Mouse (Mus musculus): ENCODE measurements at regions not wholly inside any gene's neighbourhood (a gene's known extent, or its start where the extent isn't known, plus 50 kb on each side); places are given as distances from the start of the nearest gene placed in this dataset.
A peak's percentile ranks its signal among the peaks of the same experiment; 100 is the strongest.

DNA sequence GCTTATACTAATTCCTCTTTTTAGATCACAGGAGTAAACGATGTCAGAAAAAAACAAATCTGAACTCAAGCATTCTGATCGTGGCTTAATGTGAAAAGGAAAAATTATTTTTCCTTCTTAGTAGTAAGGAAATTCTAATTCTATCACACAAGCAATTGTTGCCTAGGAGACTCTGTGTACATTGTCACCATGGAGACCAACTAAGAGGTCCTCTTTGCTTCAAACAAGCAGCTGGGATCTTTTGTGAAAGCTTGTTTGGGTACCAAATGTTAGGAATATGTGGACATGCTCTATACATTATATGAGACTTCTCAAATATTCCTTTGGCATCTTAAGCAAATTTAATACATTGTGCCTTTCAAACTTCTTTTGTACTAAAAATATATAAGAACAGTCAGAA is 345.9 kb upstream of the Atp10a start:
- 62% methylated on average over 2 of the region's 2 CpGs for WGBS
- no peak overlapping the region for H3K4me2 ChIP-seq
- no peaks in the 10 kb centered on the region for H3K9me3 ChIP-seq (replicated peaks)
- no peak overlapping the region for H3K4me3 ChIP-seq (replicated peaks)
- no peak overlapping the region for H3K9ac ChIP-seq (replicated peaks)
- no peaks in the 10 kb centered on the region for H3K36me3 ChIP-seq
- H3K27me3 ChIP-seq (replicated peaks): no peaks in the 10 kb centered on the region
- no peak overlapping the region for H3K27ac ChIP-seq (replicated peaks)
- H3K4me1 ChIP-seq: no peaks in the 10 kb centered on the region
- no peak for ATAC-seq (ENCODE audit: low FRiP score)

DNA sequence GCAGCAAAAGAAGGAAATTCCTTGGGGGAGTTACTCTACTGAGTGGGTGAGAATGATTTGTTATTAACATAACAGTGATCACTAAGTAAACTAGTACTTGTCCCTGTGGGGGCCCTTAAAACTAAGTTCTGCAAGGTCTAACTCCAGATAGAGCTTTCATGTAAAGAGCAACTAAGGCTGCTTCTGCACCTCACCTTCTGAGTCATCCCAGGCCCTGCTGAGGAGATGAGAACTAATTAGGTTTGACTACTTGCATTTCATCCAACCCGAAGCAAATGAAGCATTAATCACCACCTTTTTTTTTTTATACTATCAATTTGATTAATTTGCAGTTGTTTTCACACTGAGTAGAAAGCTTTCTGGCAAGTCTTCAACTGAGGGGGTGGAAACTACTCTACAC is 333.6 kb upstream of the Atp10a start:
- H3K9ac ChIP-seq (replicated peaks): no peak overlapping the region
- 38% methylated on average over 1 of the region's 1 CpGs for WGBS
- H3K9me3 ChIP-seq (replicated peaks): no peaks in the 10 kb centered on the region
- H3K27me3 ChIP-seq (replicated peaks): no peaks in the 10 kb centered on the region
- no peak overlapping the region for H3K4me2 ChIP-seq
- no peak for ATAC-seq (ENCODE audit: low FRiP score)
- H3K4me3 ChIP-seq (replicated peaks): no peak overlapping the region
- no peaks in the 10 kb centered on the region for H3K36me3 ChIP-seq
- H3K27ac ChIP-seq (replicated peaks): no peak overlapping the region
- no peaks in the 10 kb centered on the region for H3K4me1 ChIP-seq

DNA sequence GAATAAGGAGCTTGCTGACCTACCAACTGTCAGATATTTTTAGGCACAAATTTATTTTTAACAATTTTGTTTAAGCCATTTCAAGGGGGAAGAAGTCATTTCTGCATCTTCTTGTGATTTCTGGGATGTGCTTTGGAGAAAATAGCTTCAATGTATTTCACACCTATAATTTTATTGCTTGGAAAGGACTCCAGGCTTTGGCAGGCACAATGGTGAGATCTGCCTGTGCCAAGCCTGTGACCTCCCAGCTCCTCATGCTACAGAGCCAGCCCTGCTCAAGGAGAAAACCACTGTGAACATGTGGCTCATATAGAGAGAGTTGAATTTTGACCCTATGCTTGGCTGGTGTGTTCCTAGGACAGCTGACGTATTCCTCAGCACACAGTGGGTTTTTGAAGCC is 288.6 kb upstream of the Atp10a start:
- H3K9ac ChIP-seq (replicated peaks): no peak overlapping the region
- WGBS: 76% methylated on average over 1 of the region's 1 CpGs

DNA sequence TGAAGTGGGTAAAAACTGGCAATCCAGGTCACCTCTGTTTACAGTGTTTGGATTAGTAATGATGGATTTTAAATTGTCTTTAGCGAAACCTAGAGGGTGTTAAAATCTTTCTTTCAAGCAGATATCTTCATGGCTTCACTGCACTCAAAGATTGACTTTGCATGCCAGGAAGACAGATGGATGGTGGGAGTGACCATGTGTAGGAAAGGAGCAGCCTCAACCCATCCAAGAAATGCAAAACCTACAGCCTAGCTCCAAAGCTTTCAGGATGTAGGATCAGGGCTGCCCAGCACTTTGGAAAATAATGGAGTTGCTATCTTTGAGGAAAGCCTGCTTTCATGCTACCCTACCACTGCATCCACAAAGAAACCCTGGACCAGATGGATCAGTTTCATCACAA is 272.6 kb upstream of the Atp10a start:
- 81% methylated on average over 1 of the region's 1 CpGs for WGBS

More for the DNA sequence above, 288.6 kb upstream of the Atp10a start:
- H3K9me3 ChIP-seq (replicated peaks): no peaks in the 10 kb centered on the region
- ATAC-seq (ENCODE audit: low FRiP score): no peak
- H3K36me3 ChIP-seq: no peaks in the 10 kb centered on the region
- no peak overlapping the region for H3K27ac ChIP-seq (replicated peaks)
- H3K4me3 ChIP-seq (replicated peaks): no peak overlapping the region
- no peaks in the 10 kb centered on the region for H3K4me1 ChIP-seq
- H3K27me3 ChIP-seq (replicated peaks): no peaks in the 10 kb centered on the region
- H3K4me2 ChIP-seq: no peak overlapping the region

DNA sequence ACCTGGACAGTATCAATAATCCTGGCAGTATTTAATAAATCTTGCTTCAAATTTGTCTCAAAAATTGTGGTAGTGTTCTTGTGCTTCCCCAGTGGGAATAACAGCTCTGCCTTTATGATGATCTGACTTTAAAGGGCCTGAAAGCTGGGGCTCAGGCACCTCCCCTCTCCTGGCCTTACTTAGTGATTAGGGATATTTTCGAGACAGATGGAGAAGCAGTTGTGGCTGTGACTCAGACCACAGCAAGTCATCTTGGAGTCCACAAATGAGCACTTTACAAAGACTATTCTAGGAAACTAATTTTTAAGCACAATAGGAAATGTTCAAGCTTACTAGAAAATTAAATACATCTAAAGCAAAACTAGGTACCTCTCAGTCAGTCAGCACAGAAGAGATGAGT is 267.6 kb upstream of the Atp10a start:
- no peak for ATAC-seq (ENCODE audit: low FRiP score)
- H3K36me3 ChIP-seq: no peaks in the 10 kb centered on the region
- WGBS: 60% methylated on average over 1 of the region's 1 CpGs
- H3K27me3 ChIP-seq (replicated peaks): no peaks in the 10 kb centered on the region
- no peak overlapping the region for H3K27ac ChIP-seq (replicated peaks)
- H3K4me2 ChIP-seq: no peak overlapping the region
- H3K9me3 ChIP-seq (replicated peaks): no peaks in the 10 kb centered on the region
- no peak overlapping the region for H3K4me3 ChIP-seq (replicated peaks)
- H3K9ac ChIP-seq (replicated peaks): no peak overlapping the region
- H3K4me1 ChIP-seq: no peaks in the 10 kb centered on the region

More for the DNA sequence above, 272.6 kb upstream of the Atp10a start:
- Histone ChIP-seq H3K27me3 (replicated peaks) (no peaks in the 10 kb centered on the region), H3K4me3 (replicated peaks) (no peak overlapping the region), H3K9ac (replicated peaks) (no peak overlapping the region), H3K4me1 (no peaks in the 10 kb centered on the region), H3K27ac (replicated peaks) (no peak overlapping the region), H3K36me3 (no peaks in the 10 kb centered on the region), H3K9me3 (replicated peaks) (no peaks in the 10 kb centered on the region), H3K4me2 (no peak overlapping the region)
- ATAC-seq (ENCODE audit: low FRiP score): no peak

DNA sequence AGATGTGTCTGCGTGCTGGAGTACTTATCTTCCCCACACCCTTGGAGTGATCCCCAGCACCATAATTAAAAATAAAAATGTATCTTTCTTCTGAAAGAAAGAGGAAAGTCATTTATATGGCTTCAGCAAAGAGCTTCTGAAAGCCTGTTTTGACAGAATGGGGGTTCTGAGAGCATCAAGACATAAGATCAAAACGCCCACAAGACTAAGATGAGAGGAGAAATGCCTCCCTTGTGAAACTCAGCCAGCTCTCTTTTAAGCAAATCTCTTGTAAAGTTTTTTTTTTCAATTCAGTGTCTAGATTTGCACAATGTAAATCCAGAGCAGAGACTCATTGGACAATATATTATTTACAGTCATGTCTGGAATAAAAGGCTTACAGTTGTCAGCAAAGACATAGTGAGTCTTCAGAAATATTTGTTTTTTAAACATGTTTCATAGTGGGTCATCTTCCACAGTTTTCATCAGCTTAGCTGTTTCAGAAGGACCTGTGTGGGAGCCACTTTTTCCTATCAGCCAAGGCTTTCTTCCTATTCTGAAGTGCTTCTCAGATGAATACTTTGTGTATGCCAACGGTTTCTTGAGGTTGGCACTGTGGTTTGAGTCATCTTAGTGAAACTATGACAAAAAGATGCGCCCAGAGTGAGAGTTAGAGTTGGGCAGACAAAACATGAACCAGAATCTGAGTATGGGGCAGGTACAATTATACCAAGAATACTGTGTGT is 263.4 kb upstream of the Atp10a start:
- H3K4me2 ChIP-seq: no peak overlapping the region
- WGBS: 88% methylated on average over 4 of the region's 4 CpGs
- H3K9ac ChIP-seq (replicated peaks): no peak overlapping the region
- ATAC-seq (ENCODE audit: low FRiP score): no peak
- no peaks in the 10 kb centered on the region for H3K9me3 ChIP-seq (replicated peaks)
- no peak overlapping the region for H3K4me3 ChIP-seq (replicated peaks)
- H3K4me1 ChIP-seq: peaks cover 3% of the 10 kb centered on the region; the same call in 1 of the 2 replicates
- no peaks in the 10 kb centered on the region for H3K36me3 ChIP-seq
- H3K27me3 ChIP-seq (replicated peaks): no peaks in the 10 kb centered on the region
- H3K27ac ChIP-seq (replicated peaks): no peak overlapping the region

DNA sequence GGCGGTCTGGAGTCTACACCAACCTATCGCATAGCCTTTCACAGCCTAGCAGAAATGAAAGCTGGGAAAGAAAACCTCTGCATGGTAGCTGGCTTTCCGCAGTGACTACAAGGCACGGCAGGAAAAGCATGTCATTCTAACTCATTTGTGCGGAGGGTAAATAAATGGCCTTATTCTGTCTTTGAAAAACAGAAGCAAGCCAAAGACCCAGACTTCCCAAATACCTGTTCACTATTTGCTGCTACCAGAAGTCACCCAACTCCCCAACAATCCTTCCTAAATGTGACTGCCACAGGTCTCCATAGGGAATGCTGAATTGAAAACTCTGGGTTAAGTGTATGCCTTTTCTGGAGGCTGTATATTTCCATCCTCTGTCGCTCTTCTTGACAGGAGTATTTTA is 258.0 kb upstream of the Atp10a start:
- Histone ChIP-seq H3K4me3 (replicated peaks) (peak overlapping the region; percentile 52), H3K27ac (replicated peaks) (peak overlapping the region; percentile 98), H3K27me3 (replicated peaks) (no peaks in the 10 kb centered on the region), H3K9ac (replicated peaks) (peak overlapping the region; percentile 67), H3K4me1 (peaks cover 18% of the 10 kb centered on the region), H3K9me3 (replicated peaks) (no peaks in the 10 kb centered on the region), H3K4me2 (peak overlapping the region; percentile 58), H3K36me3 (no peaks in the 10 kb centered on the region)
- 2% methylated on average over 6 of the region's 6 CpGs for WGBS
- ATAC-seq (ENCODE audit: low FRiP score): no peak

DNA sequence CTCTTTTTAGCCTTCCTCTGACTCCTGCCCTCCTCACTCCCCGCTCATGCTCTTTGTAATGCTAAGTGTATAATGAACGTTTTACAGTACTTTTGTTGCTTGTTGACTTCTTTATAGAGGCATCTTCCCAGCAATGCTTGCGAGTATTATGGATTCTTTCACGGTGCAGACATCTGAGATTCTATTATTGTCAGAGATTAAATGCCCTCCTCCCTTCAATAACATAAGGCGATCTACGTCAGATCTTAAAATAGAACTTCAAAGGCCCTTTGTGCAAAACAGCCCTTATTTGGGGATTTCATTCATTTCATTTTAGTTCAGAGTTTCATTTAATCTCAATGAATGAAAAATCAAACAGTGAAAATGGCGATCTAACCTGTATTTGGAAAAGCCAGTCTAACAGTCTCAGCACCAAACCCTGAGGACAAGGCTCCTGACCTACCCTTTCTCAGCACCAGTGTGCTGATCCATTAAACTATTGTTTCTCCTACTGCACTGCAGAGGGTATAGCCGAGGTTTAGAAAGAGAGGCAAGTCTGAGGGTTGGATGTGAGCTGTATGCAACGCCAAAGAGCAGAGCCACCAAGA is 257.3 kb upstream of the Atp10a start:
- under 1% methylated on average over 9 of the region's 9 CpGs for WGBS
- ATAC-seq (ENCODE audit: low FRiP score): peak; percentile 63
- H3K36me3 ChIP-seq: no peaks in the 10 kb centered on the region
- peaks cover 18% of the 10 kb centered on the region for H3K4me1 ChIP-seq
- H3K4me3 ChIP-seq (replicated peaks): peak overlapping the region; percentile 52
- no peaks in the 10 kb centered on the region for H3K9me3 ChIP-seq (replicated peaks)
- peak overlapping the region; percentile 58 for H3K4me2 ChIP-seq
- no peaks in the 10 kb centered on the region for H3K27me3 ChIP-seq (replicated peaks)
- H3K9ac ChIP-seq (replicated peaks): peak overlapping the region; percentile 67
- peak overlapping the region; percentile 98 for H3K27ac ChIP-seq (replicated peaks)

DNA sequence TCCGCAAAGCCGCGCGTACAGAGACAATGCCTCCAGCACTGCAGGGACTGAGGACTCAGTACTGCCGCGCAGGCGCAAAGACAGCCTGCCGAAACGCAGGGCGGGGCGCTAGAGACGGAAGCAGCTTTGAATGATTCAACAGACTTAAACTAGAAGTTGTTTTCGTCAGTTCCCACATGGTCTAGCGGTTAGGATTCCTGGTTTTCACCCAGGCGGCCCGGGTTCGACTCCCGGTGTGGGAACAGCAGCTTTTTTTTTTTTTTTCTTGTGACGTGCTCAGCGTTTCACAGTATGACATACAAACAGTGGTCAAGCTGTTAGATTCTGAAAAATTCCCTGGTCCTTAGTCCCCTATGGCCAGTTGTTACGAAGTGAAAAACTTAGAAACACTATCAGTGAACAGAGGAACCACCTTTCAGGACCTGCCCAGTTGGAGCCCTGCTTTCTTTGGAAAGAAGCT is 256.8 kb upstream of the Atp10a start:
- peaks cover 18% of the 10 kb centered on the region for H3K4me1 ChIP-seq
- no peaks in the 10 kb centered on the region for H3K9me3 ChIP-seq (replicated peaks)
- no peaks in the 10 kb centered on the region for H3K27me3 ChIP-seq (replicated peaks)
- H3K36me3 ChIP-seq: no peaks in the 10 kb centered on the region
- H3K4me2 ChIP-seq: peak overlapping the region; percentile 58
- peak overlapping the region; percentile 67 for H3K9ac ChIP-seq (replicated peaks)
- peak; percentile 99 for ATAC-seq (ENCODE audit: low FRiP score)
- peak overlapping the region; percentile 98 for H3K27ac ChIP-seq (replicated peaks)
- H3K4me3 ChIP-seq (replicated peaks): peak overlapping the region; percentile 52
- WGBS: 0% methylated on average over 21 of the region's 21 CpGs

DNA sequence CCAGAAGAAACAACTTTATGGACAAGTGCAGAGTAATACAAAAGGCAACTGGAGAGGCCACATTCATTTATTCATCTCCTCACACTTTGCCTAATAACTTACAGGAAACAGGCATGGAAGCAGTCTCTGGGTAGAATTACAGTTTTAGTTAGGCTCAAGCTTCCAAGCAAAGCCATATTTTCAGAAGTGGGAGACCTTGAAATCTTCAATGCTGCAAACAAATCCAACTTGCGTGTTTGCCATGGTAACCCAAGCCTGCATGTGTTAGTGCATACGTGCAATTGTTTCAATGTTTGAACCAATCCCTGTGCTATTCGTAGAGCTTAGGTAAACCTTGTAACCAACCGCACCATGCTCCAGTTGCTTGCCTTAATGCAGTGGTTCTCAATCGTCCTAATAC is 256.3 kb upstream of the Atp10a start:
- Histone ChIP-seq H3K9ac (replicated peaks) (peak overlapping the region; percentile 31), H3K9me3 (replicated peaks) (no peaks in the 10 kb centered on the region), H3K36me3 (no peaks in the 10 kb centered on the region), H3K4me3 (replicated peaks) (peak overlapping the region; percentile 52), H3K27ac (replicated peaks) (peak overlapping the region; percentile 80), H3K4me2 (peak overlapping the region; percentile 58), H3K27me3 (replicated peaks) (no peaks in the 10 kb centered on the region), H3K4me1 (peaks cover 18% of the 10 kb centered on the region)
- ATAC-seq (ENCODE audit: low FRiP score): peak; percentile 23; the same call in 1 of the 2 replicates
- whole genome bisulfite sequencing: 29% methylated on average over 5 of the region's 5 CpGs

DNA sequence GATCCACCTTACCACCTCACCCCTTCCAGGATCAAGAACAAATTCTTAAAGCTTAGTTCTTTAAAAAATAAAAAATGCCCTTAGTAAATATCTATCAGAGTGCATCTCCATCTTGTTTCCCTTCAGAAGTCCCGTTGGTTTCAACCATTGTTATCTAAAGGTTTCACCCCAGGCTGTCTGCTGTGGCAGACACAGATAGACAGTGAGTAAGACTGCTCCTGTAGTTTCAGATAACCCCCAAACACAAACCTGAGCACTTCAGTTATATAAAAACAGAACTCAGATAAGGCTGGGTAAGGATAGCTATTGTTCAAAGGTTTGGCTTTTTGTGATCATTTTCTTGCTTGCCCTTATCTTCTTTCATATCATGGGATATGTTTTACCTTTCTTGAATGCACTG is 255.4 kb upstream of the Atp10a start:
- ATAC-seq (ENCODE audit: low FRiP score): no peak
- WGBS: 83% methylated on average over 1 of the region's 1 CpGs

DNA sequence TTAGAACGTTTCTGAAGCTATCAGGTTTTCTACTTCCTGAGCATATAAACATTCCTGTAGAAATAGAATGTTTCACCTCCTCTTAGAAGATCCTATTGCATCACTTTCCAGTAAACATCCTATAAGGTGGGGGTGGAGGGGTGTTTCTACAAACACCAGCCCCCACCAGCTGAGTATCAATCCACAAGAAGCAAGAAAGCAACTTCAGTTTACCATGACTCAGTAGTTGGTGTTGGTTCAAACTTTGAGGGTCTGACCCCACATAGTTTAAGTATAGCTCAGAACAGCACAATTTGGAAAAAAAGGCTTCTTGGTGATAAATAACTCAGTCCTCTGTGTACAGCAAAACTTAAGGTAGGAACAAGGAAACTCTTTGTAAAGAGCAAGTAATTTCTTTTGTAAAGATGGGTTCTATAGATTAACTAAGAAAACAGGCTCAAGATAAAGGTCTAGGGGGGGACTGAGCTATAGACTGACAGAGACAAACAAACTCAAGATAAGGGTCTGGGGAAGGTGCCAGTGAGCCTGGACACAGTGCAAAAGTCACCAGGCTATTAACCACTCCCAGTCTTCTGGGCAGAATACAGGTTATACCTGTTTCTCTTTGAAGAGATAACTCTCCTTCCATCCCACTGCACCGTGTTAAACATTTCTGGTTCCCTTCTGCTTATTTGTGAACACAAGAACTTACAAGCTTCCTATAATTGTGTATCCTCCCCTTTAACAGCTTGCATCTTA is 218.9 kb upstream of the Atp10a start:
- Histone ChIP-seq H3K9ac (replicated peaks) (no peak overlapping the region), H3K9me3 (replicated peaks) (no peaks in the 10 kb centered on the region), H3K27me3 (replicated peaks) (no peaks in the 10 kb centered on the region), H3K4me1 (no peaks in the 10 kb centered on the region), H3K4me3 (replicated peaks) (no peak overlapping the region), H3K36me3 (no peaks in the 10 kb centered on the region), H3K27ac (replicated peaks) (no peak overlapping the region), H3K4me2 (no peak overlapping the region)
- WGBS: 74% methylated on average over 2 of the region's 2 CpGs
- no peak for ATAC-seq (ENCODE audit: low FRiP score)

More for the DNA sequence above, 255.4 kb upstream of the Atp10a start:
- Histone ChIP-seq H3K4me3 (replicated peaks) (no peak overlapping the region), H3K4me1 (peaks cover 18% of the 10 kb centered on the region), H3K27me3 (replicated peaks) (no peaks in the 10 kb centered on the region), H3K27ac (replicated peaks) (no peak overlapping the region), H3K4me2 (no peak overlapping the region), H3K36me3 (no peaks in the 10 kb centered on the region), H3K9me3 (replicated peaks) (no peaks in the 10 kb centered on the region), H3K9ac (replicated peaks) (no peak overlapping the region)
